Mouse (Mus musculus) neural tube, embryonic 11.5 days (tissue): ENCODE data around the gene Ctu2. TPM values are rescaled to one million over a fixed set of nuclear protein-coding genes. Genes with fewer than 3 reads are reported as not detected.

ENCODE experiments used
- ATAC-seq: fragments of 200-750 bp; cut with Nextera tagmentation; 2 replicates; pipeline ENCODE4 v1.8.0; 2017; ENCODE audit warnings: moderate number of reproducible peaks, mild to moderate bottlenecking, moderate TSS enrichment, moderate library complexity; ENCODE audit not compliant: insufficient read depth, low FRiP score, low TSS enrichment
- DNase-seq: peaks from one replicate; pipeline ENCODE4 v3.0.0-alpha.2; 2015; ENCODE audit warnings: low spot score
- H3K27ac ChIP-seq: fragments of 300-500 bp; sonication (generic); 2 replicates; pipeline ENCODE4 v1.5.1; 2014; ENCODE audit warnings: low read depth, mild to moderate bottlenecking, low read length
- H3K27me3 ChIP-seq: fragments of 300-500 bp; sonication (generic); 2 replicates; pipeline ENCODE4 v1.6.1; 2014; ENCODE audit warnings: mild to moderate bottlenecking, low read length, mixed read lengths; ENCODE audit not compliant: control insufficient read depth, insufficient read depth
- H3K36me3 ChIP-seq: fragments of 300-500 bp; sonication (generic); 2 replicates; pipeline ENCODE4 v1.6.1; 2014; ENCODE audit warnings: mild to moderate bottlenecking, low read length, moderate library complexity, mixed read lengths; ENCODE audit not compliant: control insufficient read depth, insufficient read depth
- H3K4me1 ChIP-seq: fragments of 300-500 bp; sonication (generic); 2 replicates; pipeline ENCODE4 v1.6.1; 2014; ENCODE audit warnings: low read length, mixed read lengths; ENCODE audit not compliant: control insufficient read depth, insufficient read depth
- H3K4me2 ChIP-seq: fragments of 300-500 bp; sonication (generic); 2 replicates; pipeline ENCODE4 v1.6.1; 2014; ENCODE audit warnings: low read depth, mild to moderate bottlenecking, moderate library complexity
- H3K4me3 ChIP-seq: fragments of 300-500 bp; sonication (generic); 2 replicates; pipeline ENCODE4 v1.5.1; 2014; ENCODE audit warnings: low read depth, low read length
- H3K9ac ChIP-seq: fragments of 300-500 bp; sonication (generic); 2 replicates; pipeline ENCODE4 v1.6.1; 2014; ENCODE audit warnings: mild to moderate bottlenecking, low read length
- H3K9me3 ChIP-seq: fragments of 300-500 bp; sonication (generic); 2 replicates; pipeline ENCODE4 v1.6.1; 2016; ENCODE audit warnings: low read length; ENCODE audit not compliant: control insufficient read depth
- WGBS: fragments of 180-500 bp; shearing (Covaris S2); extraction: QIAGEN DNeasy Blood & Tissue Kit; methylation state at CpG from one replicate; pipeline ENCODE4 v1.1.7; 2014; 5-methylcytosine and 5-hydroxymethylcytosine counted together
- polyA plus RNA-seq: library from polyadenylated mRNA; unstranded; fragments of >200 nt; fragmentation: Nextera tagmentation; extraction: Ambion mirVana; gene quantifications from 2 replicates; pipeline ENCODE4 v1.2.1, GENCODE M21; 2014

Gene Ctu2
- polyA plus RNA-seq: 62.0 and 76.9 TPM in 2 replicates

GRCm38 (mm10) chr8:122475580-122476320 is at the start of gene Ctu2, which contains the start of gene Rnf166:
TSS of gene Ctu2 (plus strand) at chr8:122476143.
TSS of gene Rnf166 (minus strand) at chr8:122476064.
- Histone ChIP-seq H3K4me3 (peak within 1 kb of the TSS; percentile 89), H3K9ac (peak within 1 kb of the TSS; percentile 89), H3K27ac (no peak within 1 kb of the TSS), H3K4me2 (peak within 1 kb of the TSS; percentile 94), H3K27me3 (no peaks in the 10 kb centered on the region), H3K4me1 (peaks cover 11% of the 10 kb centered on the region), H3K36me3 (peaks cover 10% of the 10 kb centered on the region), H3K9me3 (no peaks in the 10 kb centered on the region)
- ATAC-seq: peak; percentile 96
- DNase-seq: peak; percentile 95
- under 1% methylated on average over 100 of the region's 103 CpGs for WGBS

GRCm38 (mm10) chr8:122426145-122426544 is 49.8 kb upstream of the Ctu2 start:
- DNase-seq (no peak), ATAC-seq (no peak)
- Histone ChIP-seq H3K27ac (no peak overlapping the region), H3K9me3 (no peaks in the 10 kb centered on the region), H3K9ac (no peak overlapping the region), H3K4me2 (no peak overlapping the region), H3K27me3 (no peaks in the 10 kb centered on the region), H3K4me3 (no peak overlapping the region), H3K4me1 (no peaks in the 10 kb centered on the region), H3K36me3 (no peaks in the 10 kb centered on the region)
- 80% methylated on average over 9 of the region's 9 CpGs for WGBS

GRCm38 (mm10) chr8:122427607-122428006 is 48.3 kb upstream of the Ctu2 start:
- Histone ChIP-seq H3K9ac (no peak overlapping the region), H3K4me1 (peaks cover 9% of the 10 kb centered on the region), H3K9me3 (no peaks in the 10 kb centered on the region), H3K4me3 (no peak overlapping the region), H3K4me2 (no peak overlapping the region), H3K27me3 (no peaks in the 10 kb centered on the region), H3K27ac (no peak overlapping the region), H3K36me3 (no peaks in the 10 kb centered on the region)
- DNase-seq (no peak), ATAC-seq (no peak)
- WGBS: 89% methylated on average over 7 of the region's 7 CpGs

- no peaks in the 10 kb centered on the region for H3K36me3 ChIP-seq
- H3K4me1 ChIP-seq: peaks cover 14% of the 10 kb centered on the region
- ATAC-seq (no peak), DNase-seq (no peak)
- H3K9ac ChIP-seq: no peak overlapping the region
- H3K4me3 ChIP-seq: no peak overlapping the region
- no peaks in the 10 kb centered on the region for H3K27me3 ChIP-seq
- 93% methylated on average over 9 of the region's 9 CpGs for WGBS
- H3K4me2 ChIP-seq: no peak overlapping the region
- H3K27ac ChIP-seq: no peak overlapping the region
- H3K9me3 ChIP-seq: no peaks in the 10 kb centered on the region
Measured at GRCm38 (mm10) chr8:122428163-122428562, 47.8 kb upstream of the Ctu2 start.

GRCm38 (mm10) chr8:122430058-122430636 is 45.8 kb upstream of the Ctu2 start:
- no peak overlapping the region for H3K9ac ChIP-seq
- WGBS: 85% methylated on average over 10 of the region's 10 CpGs
- H3K36me3 ChIP-seq: peaks cover 3% of the 10 kb centered on the region; the same call in 1 of the 2 replicates
- H3K27me3 ChIP-seq: no peaks in the 10 kb centered on the region
- no peak overlapping the region for H3K4me3 ChIP-seq
- no peak overlapping the region for H3K27ac ChIP-seq
- peaks cover 14% of the 10 kb centered on the region for H3K4me1 ChIP-seq
- ATAC-seq (no peak), DNase-seq (no peak)
- H3K4me2 ChIP-seq: no peak overlapping the region
- H3K9me3 ChIP-seq: no peaks in the 10 kb centered on the region

- no peaks in the 10 kb centered on the region for H3K9me3 ChIP-seq
- no peak overlapping the region for H3K4me3 ChIP-seq
- H3K4me2 ChIP-seq: no peak overlapping the region
- WGBS: 76% methylated on average over 3 of the region's 3 CpGs
- H3K4me1 ChIP-seq: peaks cover 14% of the 10 kb centered on the region
- no peak overlapping the region for H3K9ac ChIP-seq
- DNase-seq: no peak
- H3K27ac ChIP-seq: no peak overlapping the region
- peaks cover 6% of the 10 kb centered on the region; the same call in 1 of the 2 replicates for H3K36me3 ChIP-seq
- ATAC-seq: no peak
- no peaks in the 10 kb centered on the region for H3K27me3 ChIP-seq
Measured at GRCm38 (mm10) chr8:122430646-122431045, 45.3 kb upstream of the Ctu2 start.

GRCm38 (mm10) chr8:122431694-122432442 is 44.1 kb upstream of the Ctu2 start:
- Histone ChIP-seq H3K9ac (peak overlapping the region; percentile 70), H3K4me1 (peaks cover 14% of the 10 kb centered on the region), H3K36me3 (peaks cover 8% of the 10 kb centered on the region; the same call in 1 of the 2 replicates), H3K4me3 (peak overlapping the region; percentile 38), H3K9me3 (no peaks in the 10 kb centered on the region), H3K27ac (no peak overlapping the region), H3K4me2 (peak overlapping the region; percentile 80), H3K27me3 (no peaks in the 10 kb centered on the region)
- ATAC-seq: 0 out of 2 replicates have a peak, but pooled peaks have one; percentile 9
- WGBS: 39% methylated on average over 18 of the region's 18 CpGs
- DNase-seq: no peak

GRCm38 (mm10) chr8:122432443-122433268 is 43.3 kb upstream of the Ctu2 start, which contains the start of gene Cyba:
TSS of gene Cyba (minus strand) at chr8:122432930.
- ATAC-seq (peak; percentile 71), DNase-seq (peak; percentile 59)
- Histone ChIP-seq H3K4me2 (peak within 1 kb of the TSS; percentile 80), H3K27me3 (no peaks in the 10 kb centered on the region), H3K4me3 (peak within 1 kb of the TSS; percentile 38), H3K9me3 (no peaks in the 10 kb centered on the region), H3K9ac (peak within 1 kb of the TSS; percentile 70), H3K27ac (no peak within 1 kb of the TSS), H3K36me3 (peaks cover 11% of the 10 kb centered on the region), H3K4me1 (peaks cover 14% of the 10 kb centered on the region)
- WGBS: 5% methylated on average over 45 of the region's 45 CpGs
